Comparison of ENCODE assay signal across 9 mouse cellular contexts in the genomic region with DNA sequence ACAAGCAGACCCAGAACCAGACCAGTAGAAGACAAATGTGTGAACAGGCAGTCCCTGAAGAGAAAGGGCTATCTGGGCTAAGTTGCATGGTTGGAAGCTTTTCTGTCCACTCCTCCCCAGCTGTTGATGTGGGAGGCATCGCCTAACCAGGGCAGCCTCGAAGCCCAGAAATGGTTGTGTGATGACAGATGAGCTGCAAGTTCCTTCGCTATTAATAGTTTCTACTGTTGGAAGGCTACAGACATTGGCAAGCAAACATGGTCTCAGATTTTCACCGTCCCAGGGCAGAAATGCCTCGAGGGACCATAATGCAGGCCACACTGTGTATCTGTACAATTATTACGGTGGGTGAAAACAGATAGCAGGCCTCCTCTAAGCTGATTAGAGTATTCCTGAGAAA. TPM values are rescaled to one million over a fixed set of nuclear protein-coding genes. Genes with fewer than 3 reads are reported as not detected.
DNase-seq lines count a peak whose midpoint lies in the region; ATAC-seq lines count a peak whose summit lies in the region.
"Had no signal": no experiment of that assay in that cellular context is flagged by ENCODE, and none has a peak within 500 bp of the region (broad histone marks: within the 10 kb centered on the region; RNA-seq: fewer than 3 reads in every experiment).

No protein-coding gene starts in this region.

- intact Hi-C loops in left cerebral cortex, postnatal 10 days (cut with DNase I): no loop called here
- intact Hi-C loops in heart, postnatal 10 days (cut with DNase I): no loop called here

- no peak overlapping the region for H3K4me3 ChIP-seq in forebrain, embryonic 15.5 days

- no peak overlapping the region for H3K9ac ChIP-seq in forebrain, embryonic 15.5 days (replicated peaks)

- H3K27ac ChIP-seq in forebrain, embryonic 15.5 days (replicated peaks): no peak overlapping the region

- H3K9me3 ChIP-seq in forebrain, embryonic 15.5 days: no peaks in the 10 kb centered on the region

- no peak for ATAC-seq in forebrain, embryonic 15.5 days (replicated peaks)
- no peak for ATAC-seq in erythroblast, adult 5-6 weeks (replicated peaks; ENCODE audit: low FRiP score, poor library complexity, severe bottlenecking)

- H3K4me1 ChIP-seq in forebrain, embryonic 15.5 days: peaks cover 21% of the 10 kb centered on the region

- peak; percentile 41 to 63 for DNase-seq in left cerebral cortex, adult 18-20 months (ENCODE audit: low spot score in 2 of 2)
- no peak for DNase-seq in left cerebral cortex, postnatal 10 days (ENCODE audit: extremely low spot score in 1 of 2, low spot score in 2 of 2)
- peak; percentile 52 to 58 for DNase-seq in frontal cortex, adult 2 months (ENCODE audit: extremely low spot score in 1 of 2, low spot score in 1 of 2)
- DNase-seq in heart, postnatal 10 days: peak; percentile 82 to 86
- peak; percentile 15 for DNase-seq in neural tube, embryonic 10.5 days (ENCODE audit: extremely low spot score, low spot score)
- no peak for DNase-seq in yolk sac, embryonic 10.5 days (ENCODE audit: low spot score)
- DNase-seq: kidney, adult 8-10 months had no signal

- 76% methylated on average over 6 of the region's 6 CpGs for WGBS in forebrain, embryonic 15.5 days

- H3K36me3 ChIP-seq in forebrain, embryonic 15.5 days: no peaks in the 10 kb centered on the region

- H3K4me2 ChIP-seq in forebrain, embryonic 15.5 days (replicated peaks): no peak overlapping the region; the same call in 1 of the 2 replicates

- H3K27me3 ChIP-seq in forebrain, embryonic 15.5 days: 0 out of 2 replicates have a peak, but pooled peaks cover 13% of the 10 kb centered on the region

RNA-seq across cellular contexts. Expression of a gene that starts 1.7 kb away (rescaled TPM):
- 1 to 10 TPM; 8.1 to 8.2 TPM for total RNA-seq in left cerebral cortex, adult 18-20 months (2021)
- total RNA-seq in left cerebral cortex, postnatal 10 days (2021): 10 to 100 TPM; 10.3 TPM
- 5.8 and 5.9 TPM in 2 replicates for polyA plus RNA-seq in frontal cortex, adult 2 months (2012; rRNA removed)
- 10 to 100 TPM; 24.1 to 29.6 TPM for total RNA-seq in heart, postnatal 10 days (2021)
- polyA plus RNA-seq in forebrain, embryonic 15.5 days (2015; fragmentation: Nextera tagmentation; extraction: Ambion mirVana): 1.7 and 1.9 TPM in 2 replicates
- 0.42 and 1.5 TPM in 2 replicates for total RNA-seq in erythroblast, adult 5-6 weeks (2015; ENCODE audit: low replicate concordance)
- 0.70 and 2.0 TPM in 2 replicates for total RNA-seq in erythroblast, adult 5-6 weeks (2017; ENCODE audit: low replicate concordance)

RNA-seq across cellular contexts. Expression of a gene that starts 1.7 kb away (rescaled TPM):
- total RNA-seq in left cerebral cortex, adult 18-20 months (2021): 10 to 100 TPM; 62.9 to 66.0 TPM
- total RNA-seq in left cerebral cortex, postnatal 10 days (2021): 10 to 100 TPM; 37.9 to 38.2 TPM
- polyA plus RNA-seq in frontal cortex, adult 2 months (2012; rRNA removed): 28.1 and 29.5 TPM in 2 replicates
- 10 to 100 TPM; 12.9 to 17.4 TPM for total RNA-seq in heart, postnatal 10 days (2021)
- polyA plus RNA-seq in forebrain, embryonic 15.5 days (2015; fragmentation: Nextera tagmentation; extraction: Ambion mirVana): 4.2 and 6.1 TPM in 2 replicates
- 2.1 TPM in 2 replicates for total RNA-seq in erythroblast, adult 5-6 weeks (2015; ENCODE audit: low replicate concordance)
- total RNA-seq in erythroblast, adult 5-6 weeks (2017; ENCODE audit: low replicate concordance): 1.3 and 1.4 TPM in 2 replicates

RNA-seq across cellular contexts. Expression of a gene that starts 5.1 kb away (rescaled TPM):
- 1 to 10 TPM; 1.3 to 2.4 TPM for total RNA-seq in left cerebral cortex, adult 18-20 months (2021)
- total RNA-seq in left cerebral cortex, postnatal 10 days (2021): under 1 TPM; 0.97 to 0.99 TPM
- polyA plus RNA-seq in frontal cortex, adult 2 months (2012; rRNA removed): 0.74 and 0.92 TPM in 2 replicates
- 1 to 10 TPM; 1.7 to 2.6 TPM for total RNA-seq in heart, postnatal 10 days (2021)
- 0.18 and 0.20 TPM in 2 replicates for polyA plus RNA-seq in forebrain, embryonic 15.5 days (2015; fragmentation: Nextera tagmentation; extraction: Ambion mirVana)
- total RNA-seq in erythroblast, adult 5-6 weeks (2015; ENCODE audit: low replicate concordance): 0.38 TPM in 1 of 2 replicates, not detected in the other
- total RNA-seq in erythroblast, adult 5-6 weeks (2017; ENCODE audit: low replicate concordance): 0.51 and 0.98 TPM in 2 replicates

RNA-seq across cellular contexts. Expression of a gene that starts 17.7 kb away (rescaled TPM):
- not detected for total RNA-seq in left cerebral cortex, adult 18-20 months (2021)
- under 1 TPM in 1 of 2 experiments, not detected in 1; 0.21 TPM for total RNA-seq in left cerebral cortex, postnatal 10 days (2021)
- polyA plus RNA-seq in frontal cortex, adult 2 months (2012; rRNA removed): 0.80 and 1.3 TPM in 2 replicates
- under 1 TPM; 0.32 to 0.60 TPM for total RNA-seq in heart, postnatal 10 days (2021)
- polyA plus RNA-seq in forebrain, embryonic 15.5 days (2015; fragmentation: Nextera tagmentation; extraction: Ambion mirVana): 0.09 TPM in 1 of 2 replicates, not detected in the other
- total RNA-seq in erythroblast, adult 5-6 weeks (2015; ENCODE audit: low replicate concordance): not detected in 2 replicates
- total RNA-seq in erythroblast, adult 5-6 weeks (2017; ENCODE audit: low replicate concordance): not detected in 2 replicates

Comparison
In these comparisons a context has a peak if more than half of its experiments do, and no peak if none do; other contexts are left out.
1. DNase-seq: peak in left cerebral cortex, adult 18-20 months (2 of 2), frontal cortex, adult 2 months (2 of 2), heart, postnatal 10 days (2 of 2) and neural tube, embryonic 10.5 days (single experiment); none in left cerebral cortex, postnatal 10 days (0 of 2) and yolk sac, embryonic 10.5 days (single experiment).
2. RNA of a gene that starts 1.7 kb away (total RNA-seq): 62.9 to 66.0 TPM in left cerebral cortex, adult 18-20 months, 37.9 to 38.2 TPM in left cerebral cortex, postnatal 10 days and 12.9 to 17.4 TPM in heart, postnatal 10 days; 1.3 to 2.1 TPM in erythroblast, adult 5-6 weeks; every median in the first group is over 4 times any median in the second.